Mouse (Mus musculus) testis, postnatal 14 days (tissue): Measurements from ENCODE around the gene Mpc1.
"Not testable (repeated sequence)": the region's sequence is repeated elsewhere in the genome, so short reads cannot be mapped to it uniquely, and the experiment has no call there.

Experiments
- DNase-seq: peaks from one replicate; pipeline ENCODE4 v3.0.0; 2021; ENCODE audit warnings: low spot score

The Mpc1 gene

GRCm38 (mm10) chr17:8282821-8283525 lies at the start of gene Mpc1:
Mpc1 (plus strand) TSS chr17:8282904.
- DNase-seq = peak; percentile 70

- no peak for DNase-seq
Observed at GRCm38 (mm10) chr17:8233618-8234214, 49.0 kb upstream of the Mpc1 start.

GRCm38 (mm10) chr17:8234537-8234936 lies 48.2 kb upstream of the Mpc1 start:
- no peak for DNase-seq

GRCm38 (mm10) chr17:8235743-8236142 lies 47.0 kb upstream of the Mpc1 start, which contains the start of gene Ccr6:
Ccr6 (plus strand) TSS chr17:8236043.
- no peak for DNase-seq

GRCm38 (mm10) chr17:8238012-8238710 lies 44.5 kb upstream of the Mpc1 start:
- DNase-seq = no peak

GRCm38 (mm10) chr17:8239561-8239960 lies 43.1 kb upstream of the Mpc1 start:
- DNase-seq = no peak

- no peak for DNase-seq
Observed at GRCm38 (mm10) chr17:8240517-8240916, 42.2 kb upstream of the Mpc1 start.

- no peak for DNase-seq
Observed at GRCm38 (mm10) chr17:8241645-8242044, 41.1 kb upstream of the Mpc1 start.

- no peak for DNase-seq
Observed at GRCm38 (mm10) chr17:8242186-8242585, 40.5 kb upstream of the Mpc1 start.

- no peak for DNase-seq
Observed at GRCm38 (mm10) chr17:8244124-8244523, 38.6 kb upstream of the Mpc1 start.

GRCm38 (mm10) chr17:8246102-8246754 lies 36.5 kb upstream of the Mpc1 start:
- DNase-seq = no peak

GRCm38 (mm10) chr17:8251704-8252103 lies 31.0 kb upstream of the Mpc1 start:
- DNase-seq = no peak

GRCm38 (mm10) chr17:8254268-8254667 lies 28.4 kb upstream of the Mpc1 start:
- no peak for DNase-seq

- no peak for DNase-seq
Observed at GRCm38 (mm10) chr17:8254914-8255313, 27.8 kb upstream of the Mpc1 start.

- DNase-seq = no peak
Observed at GRCm38 (mm10) chr17:8255583-8255982, 27.1 kb upstream of the Mpc1 start.

- DNase-seq = no peak
Observed at GRCm38 (mm10) chr17:8256982-8257381, 25.7 kb upstream of the Mpc1 start.

- not testable (repeated sequence) for DNase-seq
Observed at GRCm38 (mm10) chr17:8264638-8265037, 18.1 kb upstream of the Mpc1 start.

- DNase-seq = no peak
Observed at GRCm38 (mm10) chr17:8272054-8272749, 10.5 kb upstream of the Mpc1 start.

- no peak for DNase-seq
Observed at GRCm38 (mm10) chr17:8272951-8273350, 9.8 kb upstream of the Mpc1 start.

- DNase-seq = no peak
Observed at GRCm38 (mm10) chr17:8276071-8276470, 6.6 kb upstream of the Mpc1 start.

GRCm38 (mm10) chr17:8276680-8277079 lies 6.0 kb upstream of the Mpc1 start:
- no peak for DNase-seq

- no peak for DNase-seq
Observed at GRCm38 (mm10) chr17:8277266-8277665, 5.4 kb upstream of the Mpc1 start.
